Mouse (Mus musculus) gastrocnemius, postnatal 14 days (tissue): ENCODE results near the gene Sardh. TPM values are rescaled to one million over a fixed set of nuclear protein-coding genes. Genes with fewer than 3 reads are reported as not detected.

Source experiments
- DNase-seq: peaks from one replicate; pipeline ENCODE4 v3.0.0; 2021; ENCODE audit warnings: mixed read lengths
- intact Hi-C: fragments of 180-260 bp; cut with DNase I; formaldehyde crosslinking; loops from one replicate; pipeline ENCODE4 v1.15.1; 2025; ENCODE audit warnings: low total_unique reads
- total RNA-seq, 2 experiments: library from RNA; stranded (reverse); gene quantifications; 2 replicates each; pipeline ENCODE4 v1.2.3; 2021

The Sardh gene
- total RNA-seq, 2 experiments from 2014 or later, result 4.2 to 6.0 TPM

- intact Hi-C loops, result loop anchor here (2.0 kb wide), 1 partner anchor 103 kb away; no protein-coding TSS in a partner anchor
- no peak for DNase-seq
Measured at GRCm38 (mm10) chr2:27229481-27230105, 18.5 kb downstream of the Sardh start.

- intact Hi-C loops, result no loop called here
- no peak for DNase-seq
Measured at GRCm38 (mm10) chr2:27228809-27229480, 19.2 kb downstream of the Sardh start.

- DNase-seq, result no peak
- intact Hi-C loops, result no loop called here
Measured at GRCm38 (mm10) chr2:27226572-27226971, 21.6 kb downstream of the Sardh start.

- intact Hi-C loops, result no loop called here
- no peak for DNase-seq
Measured at GRCm38 (mm10) chr2:27223012-27223421, 25.1 kb downstream of the Sardh start.

- DNase-seq, result no peak
Measured at GRCm38 (mm10) chr2:27218569-27218968, 29.6 kb downstream of the Sardh start.

GRCm38 (mm10) chr2:27218121-27218544, 30.0 kb downstream of the Sardh start:
- intact Hi-C loops, result no loop called here
- DNase-seq, result no peak

More at GRCm38 (mm10) chr2:27218569-27218968, 29.6 kb downstream of the Sardh start:
- intact Hi-C loops, result no loop called here

- DNase-seq, result no peak
- intact Hi-C loops, result no loop called here
Measured at GRCm38 (mm10) chr2:27215537-27215936, 32.6 kb downstream of the Sardh start.

GRCm38 (mm10) chr2:27211966-27212893, 35.9 kb downstream of the Sardh start:
- intact Hi-C loops, result no loop called here
- DNase-seq, result peak; percentile 46

GRCm38 (mm10) chr2:27210676-27211210, 37.4 kb downstream of the Sardh start:
- no peak for DNase-seq
- intact Hi-C loops, result no loop called here

- intact Hi-C loops, result no loop called here
- DNase-seq, result peak; percentile 50
Measured at GRCm38 (mm10) chr2:27210255-27210654, 37.9 kb downstream of the Sardh start.

- intact Hi-C loops, result no loop called here
- DNase-seq, result no peak
Measured at GRCm38 (mm10) chr2:27209816-27210215, 38.3 kb downstream of the Sardh start.

- intact Hi-C loops, result no loop called here
Measured at GRCm38 (mm10) chr2:27209370-27209769, 38.8 kb downstream of the Sardh start.

GRCm38 (mm10) chr2:27207126-27207525, 41.0 kb downstream of the Sardh start:
- intact Hi-C loops, result no loop called here
- DNase-seq, result peak; percentile 70

More at GRCm38 (mm10) chr2:27209370-27209769, 38.8 kb downstream of the Sardh start:
- peak; percentile 24 for DNase-seq

- DNase-seq, result peak; percentile 86
- intact Hi-C loops, result no loop called here
Measured at GRCm38 (mm10) chr2:27206128-27206797, 41.9 kb downstream of the Sardh start.

- no peak for DNase-seq
Measured at GRCm38 (mm10) chr2:27205666-27206065, 42.5 kb downstream of the Sardh start.

GRCm38 (mm10) chr2:27200586-27200985, 47.6 kb downstream of the Sardh start:
- no peak for DNase-seq
- intact Hi-C loops, result no loop called here

More at GRCm38 (mm10) chr2:27205666-27206065, 42.5 kb downstream of the Sardh start:
- intact Hi-C loops, result no loop called here

GRCm38 (mm10) chr2:27198551-27199246, 49.4 kb downstream of the Sardh start:
- no peak for DNase-seq
- intact Hi-C loops, result no loop called here

GRCm38 (mm10) chr2:27189994-27190393, 58.1 kb downstream of the Sardh start:
- DNase-seq, result no peak
- intact Hi-C loops, result no loop called here

- DNase-seq, result no peak
- intact Hi-C loops, result no loop called here
Measured at GRCm38 (mm10) chr2:27187531-27187930, 60.6 kb downstream of the Sardh start.
